Mouse (Mus musculus) testis, adult 2 months (tissue): ENCODE results near the gene 6430628N08Rik. TPM values are rescaled to one million over a fixed set of nuclear protein-coding genes. Genes with fewer than 3 reads are reported as not detected.

Source experiments
- H3K27ac ChIP-seq: fragments of 200-500 bp; 2 replicates; pipeline ENCODE4 v1.5.1; 2012; ENCODE audit warnings: low read depth, low read length; ENCODE audit not compliant: control insufficient read depth, insufficient read depth
- H3K27me3 ChIP-seq: fragments of 200-500 bp; 2 replicates; pipeline ENCODE4 v1.6.1; 2012; ENCODE audit warnings: mild to moderate bottlenecking, low read length, moderate library complexity; ENCODE audit not compliant: control insufficient read depth, insufficient read depth
- H3K36me3 ChIP-seq: fragments of 200-500 bp; 2 replicates; pipeline ENCODE4 v1.6.1; 2012; ENCODE audit warnings: mild to moderate bottlenecking, low read length; ENCODE audit not compliant: control insufficient read depth, insufficient read depth
- H3K4me1 ChIP-seq: fragments of 200-500 bp; 2 replicates; pipeline ENCODE4 v1.6.1; 2012; ENCODE audit warnings: low read length; ENCODE audit not compliant: control insufficient read depth, insufficient read depth
- H3K4me3 ChIP-seq: fragments of 200-500 bp; 2 replicates; pipeline ENCODE4 v1.5.1; 2012; ENCODE audit warnings: low read depth, mild to moderate bottlenecking, low read length, moderate library complexity, mixed read lengths; ENCODE audit not compliant: control insufficient read depth
- CTCF ChIP-seq: fragments of 200-500 bp; IDR thresholded peaks from 2 replicates; pipeline ENCODE4 v1.5.1; 2012; ENCODE audit warnings: low read depth, mild to moderate bottlenecking, inconsistent platforms, low read length, moderate library complexity; ENCODE audit not compliant: control insufficient read depth, insufficient read depth, insufficient replicate concordance
- POLR2A ChIP-seq: fragments of 200-500 bp; IDR thresholded peaks from 2 replicates; pipeline ENCODE4 v1.6.1; 2012; ENCODE audit warnings: low read depth, mild to moderate bottlenecking, inconsistent platforms, low read length, moderate library complexity; ENCODE audit not compliant: control insufficient read depth
- polyA plus RNA-seq: library from polyadenylated mRNA; depleted of rRNA; stranded (reverse); fragments of >200 nt; gene quantifications from 2 replicates; pipeline ENCODE4 v1.2.3, GENCODE M21; 2012

Gene 6430628N08Rik
- polyA plus RNA-seq, 1 experiment, result not detected

GRCm38 (mm10) chr4:115851569-115851968 lies 38.9 kb upstream of the 6430628N08Rik start:
- peaks cover 2% of the 10 kb centered on the region for H3K36me3 ChIP-seq

GRCm38 (mm10) chr4:115855100-115855499 lies 35.4 kb upstream of the 6430628N08Rik start:
- Histone ChIP-seq H3K4me3 (no peak overlapping the region), H3K36me3 (peaks cover under 1% of the 10 kb centered on the region), H3K4me1 (no peaks in the 10 kb centered on the region), H3K27me3 (no peaks in the 10 kb centered on the region), H3K27ac (no peak overlapping the region)
- no peak for TF ChIP-seq POLR2A
- TF ChIP-seq CTCF, result no peak

More at GRCm38 (mm10) chr4:115851569-115851968, 38.9 kb upstream of the 6430628N08Rik start:
- Histone ChIP-seq H3K27ac (no peak overlapping the region), H3K4me1 (no peaks in the 10 kb centered on the region; the same call in 1 of the 2 replicates), H3K27me3 (no peaks in the 10 kb centered on the region), H3K4me3 (no peak overlapping the region)
- no peak for TF ChIP-seq POLR2A

GRCm38 (mm10) chr4:115855609-115856008 lies 34.9 kb upstream of the 6430628N08Rik start:
- no peaks in the 10 kb centered on the region; the same call in none of the 2 replicates for H3K36me3 ChIP-seq
- no peaks in the 10 kb centered on the region for H3K27me3 ChIP-seq
- H3K4me1 ChIP-seq, result no peaks in the 10 kb centered on the region
- H3K27ac ChIP-seq, result no peak overlapping the region
- TF ChIP-seq CTCF, result no peak
- TF ChIP-seq POLR2A, result no peak
- no peak overlapping the region for H3K4me3 ChIP-seq

GRCm38 (mm10) chr4:115856282-115856681 lies 34.2 kb upstream of the 6430628N08Rik start:
- H3K27me3 ChIP-seq, result no peaks in the 10 kb centered on the region

GRCm38 (mm10) chr4:115857293-115857883 lies 33.1 kb upstream of the 6430628N08Rik start:
- H3K36me3 ChIP-seq, result no peaks in the 10 kb centered on the region; the same call in none of the 2 replicates
- TF ChIP-seq CTCF (no peak), POLR2A (no peak)
- H3K4me1 ChIP-seq, result no peaks in the 10 kb centered on the region
- H3K27me3 ChIP-seq, result no peaks in the 10 kb centered on the region
- no peak overlapping the region for H3K4me3 ChIP-seq
- H3K27ac ChIP-seq, result no peak overlapping the region

More at GRCm38 (mm10) chr4:115856282-115856681, 34.2 kb upstream of the 6430628N08Rik start:
- Histone ChIP-seq H3K4me3 (no peak overlapping the region), H3K4me1 (no peaks in the 10 kb centered on the region), H3K36me3 (no peaks in the 10 kb centered on the region; the same call in none of the 2 replicates), H3K27ac (no peak overlapping the region)
- TF ChIP-seq POLR2A, result no peak
- TF ChIP-seq CTCF, result no peak

GRCm38 (mm10) chr4:115863352-115863751 lies 27.1 kb upstream of the 6430628N08Rik start:
- TF ChIP-seq POLR2A (no peak), CTCF (no peak)
- no peak overlapping the region for H3K27ac ChIP-seq
- no peaks in the 10 kb centered on the region for H3K4me1 ChIP-seq
- no peaks in the 10 kb centered on the region for H3K27me3 ChIP-seq
- H3K36me3 ChIP-seq, result no peaks in the 10 kb centered on the region; the same call in none of the 2 replicates
- H3K4me3 ChIP-seq, result no peak overlapping the region

- TF ChIP-seq CTCF (no peak), POLR2A (no peak)
- no peak overlapping the region for H3K4me3 ChIP-seq
- H3K36me3 ChIP-seq, result no peaks in the 10 kb centered on the region; the same call in none of the 2 replicates
- H3K27me3 ChIP-seq, result no peaks in the 10 kb centered on the region
- H3K27ac ChIP-seq, result no peak overlapping the region
- H3K4me1 ChIP-seq, result no peaks in the 10 kb centered on the region
Observed at GRCm38 (mm10) chr4:115863880-115864279, 26.6 kb upstream of the 6430628N08Rik start.

- TF ChIP-seq POLR2A (no peak), CTCF (no peak)
- Histone ChIP-seq H3K36me3 (peaks cover 4% of the 10 kb centered on the region), H3K27ac (no peak overlapping the region), H3K4me3 (no peak overlapping the region), H3K4me1 (no peaks in the 10 kb centered on the region), H3K27me3 (no peaks in the 10 kb centered on the region)
Observed at GRCm38 (mm10) chr4:115869512-115870210, 20.8 kb upstream of the 6430628N08Rik start.
